Comparison of ENCODE assay signal across 8 mouse cellular contexts in genomic region chr10:122963463-122964240, GRCm38 (mm10).
DNase-seq lines count a peak whose midpoint lies in the region; ATAC-seq and TF ChIP-seq lines count a peak whose summit lies in the region.

No protein-coding gene starts in this region.

- WGBS in lung, embryonic 15.5 days = 7% methylated on average over 21 of the region's 21 CpGs
- 30% methylated on average over 21 of the region's 21 CpGs for WGBS in lung, adult 2 months
- 6% methylated on average over 21 of the region's 21 CpGs for WGBS in embryonic facial prominence, embryonic 15.5 days
- 10% methylated on average over 21 of the region's 21 CpGs for WGBS in intestine, embryonic 15.5 days

- ATAC-seq in lung, embryonic 15.5 days (ENCODE audit: borderline replicate concordance, extremely low read depth, low FRiP score, low TSS enrichment) = no peak
- ATAC-seq in embryonic facial prominence, embryonic 15.5 days (ENCODE audit: insufficient number of reproducible peaks, low FRiP score, low TSS enrichment, low read depth) = 0 out of 2 replicates have a peak, but pooled peaks have one; percentile 25
- peak; percentile 56; the same call in 1 of the 2 replicates for ATAC-seq in intestine, embryonic 15.5 days
- ATAC-seq in megakaryocyte progenitor cell, adult 5-6 weeks (replicated peaks; ENCODE audit: poor library complexity) = peak; percentile 56

- H3K9me3 ChIP-seq in lung, embryonic 15.5 days = no peaks in the 10 kb centered on the region
- no peaks in the 10 kb centered on the region for H3K9me3 ChIP-seq in embryonic facial prominence, embryonic 15.5 days (replicated peaks)
- H3K9me3 ChIP-seq in intestine, embryonic 15.5 days = no peaks in the 10 kb centered on the region

- TF ChIP-seq CTCF in lung, adult 2 months (IDR thresholded peaks at IDR 0.05; ENCODE audit: insufficient read depth, low read length) = no peak

- H3K9ac ChIP-seq in lung, embryonic 15.5 days = no peak overlapping the region
- peak overlapping the region; percentile 9; the same call in 1 of the 2 replicates for H3K9ac ChIP-seq in embryonic facial prominence, embryonic 15.5 days
- H3K9ac ChIP-seq in intestine, embryonic 15.5 days = no peak overlapping the region; the same call in 1 of the 2 replicates

- TF ChIP-seq POLR2A in lung, adult 2 months (IDR thresholded peaks at IDR 0.05; ENCODE audit: borderline replicate concordance, extremely low read depth, low read depth, low read length) = no peak

- intact Hi-C loops in left cerebral cortex, postnatal 25 days (cut with DNase I) = no loop called here

- H3K4me2 ChIP-seq in lung, embryonic 15.5 days = peak overlapping the region; percentile 42
- peak overlapping the region; percentile 46 for H3K4me2 ChIP-seq in embryonic facial prominence, embryonic 15.5 days (replicated peaks)
- H3K4me2 ChIP-seq in intestine, embryonic 15.5 days (replicated peaks) = peak overlapping the region; percentile 54

- no peaks in the 10 kb centered on the region for H3K36me3 ChIP-seq in lung, embryonic 15.5 days
- no peaks in the 10 kb centered on the region for H3K36me3 ChIP-seq in embryonic facial prominence, embryonic 15.5 days
- no peaks in the 10 kb centered on the region for H3K36me3 ChIP-seq in intestine, embryonic 15.5 days

- DNase-seq in lung, adult 2 months = no peak
- no peak for DNase-seq in ovary, postnatal 10 days (ENCODE audit: low spot score)
- DNase-seq in thymus, postnatal 25 days = no peak
- DNase-seq in left cerebral cortex, postnatal 25 days (ENCODE audit: low spot score in 2 of 2) = no peak

- 0 out of 2 replicates have a peak, but pooled peaks cover 3% of the 10 kb centered on the region for H3K27me3 ChIP-seq in lung, embryonic 15.5 days
- H3K27me3 ChIP-seq in embryonic facial prominence, embryonic 15.5 days = no peaks in the 10 kb centered on the region
- H3K27me3 ChIP-seq in intestine, embryonic 15.5 days (replicated peaks) = no peaks in the 10 kb centered on the region

- no peak overlapping the region for H3K27ac ChIP-seq in lung, embryonic 15.5 days
- peak overlapping the region; percentile 13; the same call in 1 of the 2 replicates for H3K27ac ChIP-seq in embryonic facial prominence, embryonic 15.5 days (replicated peaks)
- no peak overlapping the region for H3K27ac ChIP-seq in intestine, embryonic 15.5 days

- peaks cover 23% of the 10 kb centered on the region for H3K4me1 ChIP-seq in lung, embryonic 15.5 days
- no peaks in the 10 kb centered on the region for H3K4me1 ChIP-seq in lung, adult 2 months (ENCODE audit: control insufficient read depth, insufficient read depth, low read length)
- peaks cover 24% of the 10 kb centered on the region for H3K4me1 ChIP-seq in embryonic facial prominence, embryonic 15.5 days
- peaks cover 9% of the 10 kb centered on the region for H3K4me1 ChIP-seq in intestine, embryonic 15.5 days (replicated peaks)

- H3K4me3 ChIP-seq in lung, embryonic 15.5 days = peak overlapping the region; percentile 12; the same call in 1 of the 2 replicates
- H3K4me3 ChIP-seq in lung, adult 2 months (replicated peaks; ENCODE audit: extremely low read depth, low read depth, low read length) = no peak overlapping the region
- peak overlapping the region; percentile 22 for H3K4me3 ChIP-seq in embryonic facial prominence, embryonic 15.5 days (replicated peaks)
- H3K4me3 ChIP-seq in intestine, embryonic 15.5 days (replicated peaks) = no peak overlapping the region; the same call in 1 of the 2 replicates

Comparison
In these comparisons a context has a peak if more than half of its experiments do, and no peak if none do; other contexts are left out.
1. H3K4me3 ChIP-seq: peak in lung, embryonic 15.5 days (single experiment) and embryonic facial prominence, embryonic 15.5 days (single experiment); none in lung, adult 2 months (single experiment) and intestine, embryonic 15.5 days (single experiment).
2. Peak in every context shown above with its lines, with median percentiles within 50 percentile points of each other: H3K4me2 ChIP-seq.